ENCODE assay signal across 11 mouse cellular contexts in genomic region chr10:25446953-25447525, GRCm38 (mm10).
DNase-seq lines count a peak whose midpoint lies in the region; ATAC-seq and TF ChIP-seq lines count a peak whose summit lies in the region.
"Had no signal": no experiment of that assay in that cellular context is flagged by ENCODE, and none has a peak within 500 bp of the region (broad histone marks: within the 10 kb centered on the region; RNA-seq: fewer than 3 reads in every experiment).

No protein-coding gene starts in this region.

- no peak for DNase-seq in frontal cortex, postnatal 25 days (ENCODE audit: low spot score in 2 of 2)
- DNase-seq in layer of hippocampus, adult 2 months (ENCODE audit: low spot score in 2 of 2): no peak
- no peak for DNase-seq in layer of hippocampus, adult 8-10 months (ENCODE audit: low spot score in 2 of 2)
- DNase-seq in stomach, postnatal 0 days (ENCODE audit: low spot score): no peak
- DNase-seq in cerebellum, postnatal 10 days: no peak
- no peak for DNase-seq in hindbrain, embryonic 10.5 days (ENCODE audit: low spot score)
- DNase-seq: left cerebral cortex, postnatal 4 days had no signal

- H3K9me3 ChIP-seq in stomach, embryonic 15.5 days: no peaks in the 10 kb centered on the region
- H3K9me3 ChIP-seq in stomach, postnatal 0 days (ENCODE audit: control insufficient read depth, low read length): no peaks in the 10 kb centered on the region
- H3K9me3 ChIP-seq in hindbrain, embryonic 10.5 days: no peaks in the 10 kb centered on the region
- H3K9me3 ChIP-seq: intestine, embryonic 15.5 days had no signal

- H3K4me3 ChIP-seq in layer of hippocampus, adult 2 months: no peak overlapping the region
- no peak overlapping the region for H3K4me3 ChIP-seq in stomach, embryonic 15.5 days (replicated peaks)
- no peak overlapping the region for H3K4me3 ChIP-seq in stomach, postnatal 0 days (ENCODE audit: low read depth, low read length)
- H3K4me3 ChIP-seq in hindbrain, embryonic 10.5 days: no peak overlapping the region
- H3K4me3 ChIP-seq: intestine, embryonic 15.5 days had no signal

- H3K4me2 ChIP-seq in stomach, embryonic 15.5 days: no peak overlapping the region
- H3K4me2 ChIP-seq in stomach, postnatal 0 days (replicated peaks; ENCODE audit: low read depth): no peak overlapping the region
- H3K4me2 ChIP-seq: intestine, embryonic 15.5 days had no signal

- H3K36me3 ChIP-seq in stomach, embryonic 15.5 days: no peaks in the 10 kb centered on the region
- H3K36me3 ChIP-seq in stomach, postnatal 0 days (ENCODE audit: control insufficient read depth, insufficient read depth, low read length): no peaks in the 10 kb centered on the region
- H3K36me3 ChIP-seq in hindbrain, embryonic 10.5 days: peaks cover 10% of the 10 kb centered on the region; the same call in 1 of the 2 replicates
- H3K36me3 ChIP-seq: intestine, embryonic 15.5 days had no signal

- no peak overlapping the region for H3K9ac ChIP-seq in stomach, embryonic 15.5 days
- H3K9ac ChIP-seq in stomach, postnatal 0 days (ENCODE audit: low read length): no peak overlapping the region
- H3K9ac ChIP-seq: intestine, embryonic 15.5 days had no signal

- H3K27ac ChIP-seq in layer of hippocampus, adult 2 months: peak overlapping the region; percentile 64
- 0 out of 2 replicates have a peak overlapping the region, but pooled peaks have one; percentile 7 for H3K27ac ChIP-seq in stomach, embryonic 15.5 days
- no peak overlapping the region; the same call in 1 of the 2 replicates for H3K27ac ChIP-seq in stomach, postnatal 0 days (replicated peaks)
- no peak overlapping the region for H3K27ac ChIP-seq in hindbrain, embryonic 10.5 days
- H3K27ac ChIP-seq: intestine, embryonic 15.5 days had no signal

- ATAC-seq in frontal cortex, adult (ENCODE audit: low TSS enrichment): peak; percentile 78
- ATAC-seq in stomach, embryonic 15.5 days (ENCODE audit: insufficient read depth, low FRiP score, low read depth): no peak
- ATAC-seq in stomach, postnatal 0 days (ENCODE audit: low FRiP score, low TSS enrichment): no peak
- ATAC-seq: intestine, embryonic 15.5 days; Patski had no signal

- TF ChIP-seq CTCF in layer of hippocampus, adult 2 months (conservative IDR thresholded peaks at IDR 0.05): no peak
- no peak for TF ChIP-seq CTCF in stomach, postnatal 0 days (IDR thresholded peaks at IDR 0.05; ENCODE audit: low read depth)

- TF ChIP-seq EP300 in stomach, postnatal 0 days (optimal IDR thresholded peaks at IDR 0.05): no peak

- H3K4me1 ChIP-seq in stomach, embryonic 15.5 days: peaks cover 5% of the 10 kb centered on the region; the same call in 1 of the 2 replicates
- H3K4me1 ChIP-seq in stomach, postnatal 0 days (replicated peaks; ENCODE audit: control insufficient read depth, insufficient read depth): no peaks in the 10 kb centered on the region
- H3K4me1 ChIP-seq in hindbrain, embryonic 10.5 days (replicated peaks): peaks cover 10% of the 10 kb centered on the region; the same call in 1 of the 2 replicates
- H3K4me1 ChIP-seq: intestine, embryonic 15.5 days had no signal

- H3K27me3 ChIP-seq in stomach, embryonic 15.5 days (replicated peaks): no peaks in the 10 kb centered on the region
- no peaks in the 10 kb centered on the region for H3K27me3 ChIP-seq in stomach, postnatal 0 days (ENCODE audit: control insufficient read depth, insufficient read depth, low read length)
- H3K27me3 ChIP-seq in hindbrain, embryonic 10.5 days (ENCODE audit: insufficient read depth, poor library complexity, severe bottlenecking): no peaks in the 10 kb centered on the region
- H3K27me3 ChIP-seq: intestine, embryonic 15.5 days; Patski had no signal

- WGBS in stomach, embryonic 15.5 days: 57% methylated on average over 5 of the region's 5 CpGs
- WGBS in stomach, postnatal 0 days: 52% methylated on average over 5 of the region's 5 CpGs
- 73% methylated on average over 5 of the region's 5 CpGs for WGBS in hindbrain, embryonic 10.5 days

Comparison
In these comparisons a context has a peak if more than half of its experiments do, and no peak if none do; other contexts are left out.
1. H3K27ac ChIP-seq: peak in layer of hippocampus, adult 2 months (single experiment) and stomach, embryonic 15.5 days (single experiment); none in stomach, postnatal 0 days (single experiment) and hindbrain, embryonic 10.5 days (single experiment).